Mouse (Mus musculus): ENCODE results near the gene Pogz.

GRCm38 (mm10) chr3:94922333-94922732 lies 85.0 kb downstream of the Pogz start:
- TF ChIP-seq GATA1 (IDR thresholded peaks at IDR 0.05; ENCODE audit: borderline replicate concordance, low read length) (no peak), FLI1 (IDR thresholded peaks at IDR 0.05; ENCODE audit: low read length) (no peak)
